Mouse (Mus musculus): Measurements from ENCODE around the gene Nek9. TPM values are rescaled to one million over a fixed set of nuclear protein-coding genes. Genes with fewer than 3 reads are reported as not detected.
"Not testable (repeated sequence)": the region's sequence is repeated elsewhere in the genome, so short reads cannot be mapped to it uniquely, and the experiment has no call there.

Nek9 gene
- polyA plus RNA-seq, 1 experiment from 2014 or later, result 14.0 TPM

DNA sequence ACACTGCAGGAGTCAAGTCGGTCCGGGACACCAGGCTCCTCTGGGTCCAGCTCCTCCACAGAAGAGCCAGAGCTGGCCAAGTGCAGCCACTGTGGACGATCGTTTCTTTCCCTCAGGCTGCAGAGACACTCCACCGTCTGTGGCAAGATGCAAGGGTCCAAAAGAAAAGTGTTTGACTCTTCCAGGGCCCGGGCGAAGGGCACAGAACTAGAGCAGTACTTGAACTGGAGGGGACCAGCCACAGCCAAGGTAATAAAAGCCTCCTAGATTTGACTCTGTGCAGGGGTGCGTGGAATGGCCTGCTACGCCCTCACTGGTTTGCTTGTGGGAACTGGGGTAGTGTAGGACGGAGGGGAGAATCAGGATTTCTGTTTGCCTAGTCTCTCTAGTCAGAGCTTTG is 48.5 kb downstream of the Nek9 start:
- Histone ChIP-seq H3K27ac (ENCODE audit: low read depth, low read length) (no peak overlapping the region), H3K9me3 (ENCODE audit: control insufficient read depth, low read length) (peaks cover 5% of the 10 kb centered on the region; the same call in 1 of the 2 replicates), H3K36me3 (ENCODE audit: control insufficient read depth, insufficient read depth, low read length) (no peaks in the 10 kb centered on the region), H3K9ac (ENCODE audit: low read length) (no peak overlapping the region), H3K27me3 (ENCODE audit: control insufficient read depth, insufficient read depth, low read length) (no peaks in the 10 kb centered on the region), H3K4me2 (ENCODE audit: low read depth, low read length, severe bottlenecking) (no peak overlapping the region), H3K4me3 (ENCODE audit: low read depth, low read length) (no peak overlapping the region), H3K4me1 (replicated peaks; ENCODE audit: control insufficient read depth, insufficient read depth, low read length) (no peaks in the 10 kb centered on the region)
- ATAC-seq (replicated peaks; ENCODE audit: low FRiP score) (no peak), DNase-seq (ENCODE audit: low spot score) (no peak)
- 88% methylated on average over 10 of the region's 10 CpGs for WGBS

DNA sequence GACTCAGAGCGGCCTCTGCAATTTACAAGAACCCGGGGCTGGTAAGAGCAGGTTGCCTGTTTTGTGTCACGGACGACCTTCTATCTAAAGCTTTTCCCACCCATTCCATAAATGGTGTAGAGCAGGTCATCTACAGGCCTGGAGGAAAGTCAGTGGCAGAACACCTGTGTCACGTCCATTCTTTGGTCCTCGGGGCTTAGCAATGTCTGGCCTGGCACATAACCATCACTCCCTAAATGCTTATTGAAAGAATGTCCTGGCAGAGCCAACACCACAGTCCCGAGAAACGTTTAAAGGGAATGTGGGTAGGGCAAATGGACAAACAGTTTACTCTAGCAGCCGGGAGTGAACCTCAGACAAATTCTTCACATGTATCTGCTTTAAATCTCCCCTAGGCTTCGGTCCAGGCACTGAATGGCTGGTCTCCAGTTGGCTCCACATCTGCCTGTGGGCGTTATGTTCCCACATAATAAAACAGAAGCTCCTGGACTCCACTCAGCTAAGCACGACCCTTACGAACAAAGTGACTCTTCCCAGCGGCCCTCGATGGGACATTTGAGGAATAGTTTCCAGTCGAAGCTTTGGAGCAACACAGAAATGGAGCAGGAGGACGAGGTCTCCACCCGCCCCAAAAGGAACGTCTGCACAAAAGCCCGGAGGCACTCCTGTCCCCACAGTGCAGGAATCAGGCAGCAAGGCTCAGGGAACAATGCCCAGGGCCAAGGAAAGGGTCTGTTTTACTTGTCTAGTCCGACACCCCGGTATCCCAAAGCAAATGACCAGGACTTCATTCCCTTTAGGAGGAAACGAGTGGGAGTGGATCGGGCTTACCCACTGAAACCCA is 49.8 kb downstream of the Nek9 start:
- Histone ChIP-seq H3K9ac (ENCODE audit: low read length) (peak overlapping the region; percentile 56), H3K4me3 (ENCODE audit: low read depth, low read length) (peak overlapping the region; percentile 36), H3K4me1 (replicated peaks; ENCODE audit: control insufficient read depth, insufficient read depth, low read length) (no peaks in the 10 kb centered on the region), H3K4me2 (ENCODE audit: low read depth, low read length, severe bottlenecking) (peak overlapping the region; percentile 60), H3K9me3 (ENCODE audit: control insufficient read depth, low read length) (peaks cover 5% of the 10 kb centered on the region; the same call in 1 of the 2 replicates), H3K36me3 (ENCODE audit: control insufficient read depth, insufficient read depth, low read length) (no peaks in the 10 kb centered on the region), H3K27ac (ENCODE audit: low read depth, low read length) (no peak overlapping the region), H3K27me3 (ENCODE audit: control insufficient read depth, insufficient read depth, low read length) (no peaks in the 10 kb centered on the region)
- DNase-seq (ENCODE audit: low spot score) (no peak), ATAC-seq (replicated peaks; ENCODE audit: low FRiP score) (no peak)
- WGBS, result 63% methylated on average over 24 of the region's 24 CpGs

DNA sequence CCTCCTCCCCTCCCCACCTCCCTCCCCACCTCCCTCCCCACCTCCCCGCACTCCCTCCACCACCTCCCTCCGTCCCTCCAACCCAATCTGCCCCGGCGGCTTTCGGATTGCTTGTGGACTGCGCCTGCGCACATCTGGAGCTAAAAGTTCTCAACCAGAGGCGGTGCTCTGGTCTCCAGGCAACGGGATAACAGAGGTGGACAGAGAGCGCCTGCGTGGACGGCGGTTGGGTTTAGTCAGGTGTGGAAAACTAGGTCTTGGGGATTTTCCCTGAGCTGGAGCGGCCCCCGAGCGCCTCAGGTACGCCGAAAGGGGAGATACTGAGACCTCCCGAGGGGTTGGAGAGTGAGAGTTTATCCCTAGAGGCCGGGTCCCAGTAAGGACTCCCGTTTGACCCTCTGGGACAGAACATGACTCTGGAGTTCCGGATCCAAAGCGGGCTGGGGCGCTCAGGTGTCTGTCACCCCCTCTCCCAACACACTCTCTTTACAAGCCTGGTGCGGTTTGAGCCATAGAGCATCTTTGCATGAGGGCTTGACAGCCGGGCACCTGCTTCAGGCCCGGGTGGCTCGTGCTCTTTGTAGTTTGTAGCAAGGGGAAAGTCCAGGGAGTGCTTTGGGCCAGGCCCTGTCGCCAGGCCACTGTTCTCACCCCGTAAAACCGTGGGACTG is 50.5 kb downstream of the Nek9 start, which contains the start of gene Zc2hc1c:
TSS of gene Zc2hc1c (plus strand) at position 106 of the 671 bp plus-strand sequence.
- peak; percentile 94 for ATAC-seq (replicated peaks; ENCODE audit: low FRiP score)
- H3K9ac ChIP-seq (ENCODE audit: low read length), result peak within 1 kb of the TSS; percentile 56

DNA sequence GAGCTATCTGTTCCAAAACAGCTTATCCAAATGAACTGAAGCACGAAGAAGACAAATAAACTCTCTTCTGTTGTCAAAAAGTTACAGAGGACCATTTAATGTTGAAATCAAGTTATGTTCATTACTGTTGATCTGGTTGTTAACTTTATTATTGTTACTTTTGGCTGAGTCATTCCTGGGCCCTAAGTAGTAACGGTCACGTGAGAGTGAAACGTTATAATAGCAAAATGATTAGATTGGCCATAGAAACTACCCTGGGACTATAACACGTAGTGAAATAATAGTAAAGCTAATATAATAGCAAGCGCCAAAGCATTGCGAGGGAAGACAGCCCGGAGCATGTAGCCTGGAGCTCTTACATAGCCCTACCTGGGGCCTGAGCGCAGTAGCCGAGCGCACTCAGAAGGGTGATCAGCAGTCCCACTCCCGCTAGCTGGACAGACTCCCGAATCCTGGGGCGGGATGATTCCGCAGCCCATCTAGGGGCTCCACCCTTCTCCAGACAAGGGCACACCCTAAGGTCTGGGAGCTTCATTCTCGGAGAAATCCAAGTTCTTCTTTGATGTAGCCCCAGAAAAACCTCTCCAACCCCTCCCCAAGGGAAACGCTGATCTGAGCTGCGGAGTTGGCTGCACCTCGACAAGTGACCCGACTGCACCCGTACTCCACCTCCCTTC is 51.2 kb downstream of the Nek9 start, which contains the start of gene Acyp1:
TSS of gene Acyp1 (minus strand) at position 630 of the 677 bp plus-strand sequence.
- H3K4me3 ChIP-seq (ENCODE audit: low read depth, low read length), result peak within 1 kb of the TSS; percentile 36
- no peaks in the 10 kb centered on the region for H3K36me3 ChIP-seq (ENCODE audit: control insufficient read depth, insufficient read depth, low read length)
- DNase-seq (ENCODE audit: low spot score) (no peak), ATAC-seq (replicated peaks; ENCODE audit: low FRiP score) (peak; percentile 80)
- peak within 1 kb of the TSS; percentile 56 for H3K9ac ChIP-seq (ENCODE audit: low read length)
- H3K9me3 ChIP-seq (ENCODE audit: control insufficient read depth, low read length), result no peaks in the 10 kb centered on the region
- WGBS, result 8% methylated on average over 21 of the region's 21 CpGs
- no peaks in the 10 kb centered on the region for H3K27me3 ChIP-seq (ENCODE audit: control insufficient read depth, insufficient read depth, low read length)
- H3K27ac ChIP-seq (ENCODE audit: low read depth, low read length), result no peak within 1 kb of the TSS
- peak within 1 kb of the TSS; percentile 60 for H3K4me2 ChIP-seq (ENCODE audit: low read depth, low read length, severe bottlenecking)
- H3K4me1 ChIP-seq (replicated peaks; ENCODE audit: control insufficient read depth, insufficient read depth, low read length), result no peaks in the 10 kb centered on the region

More for the DNA sequence above, 50.5 kb downstream of the Nek9 start, which contains the start of gene Zc2hc1c:
- Histone ChIP-seq H3K9me3 (ENCODE audit: control insufficient read depth, low read length) (no peaks in the 10 kb centered on the region), H3K4me3 (ENCODE audit: low read depth, low read length) (peak within 1 kb of the TSS; percentile 36), H3K4me1 (replicated peaks; ENCODE audit: control insufficient read depth, insufficient read depth, low read length) (no peaks in the 10 kb centered on the region), H3K27me3 (ENCODE audit: control insufficient read depth, insufficient read depth, low read length) (no peaks in the 10 kb centered on the region), H3K4me2 (ENCODE audit: low read depth, low read length, severe bottlenecking) (peak within 1 kb of the TSS; percentile 60), H3K36me3 (ENCODE audit: control insufficient read depth, insufficient read depth, low read length) (no peaks in the 10 kb centered on the region), H3K27ac (ENCODE audit: low read depth, low read length) (no peak within 1 kb of the TSS)
- WGBS, result 3% methylated on average over 30 of the region's 31 CpGs
- DNase-seq (ENCODE audit: low spot score), result peak; percentile 94

DNA sequence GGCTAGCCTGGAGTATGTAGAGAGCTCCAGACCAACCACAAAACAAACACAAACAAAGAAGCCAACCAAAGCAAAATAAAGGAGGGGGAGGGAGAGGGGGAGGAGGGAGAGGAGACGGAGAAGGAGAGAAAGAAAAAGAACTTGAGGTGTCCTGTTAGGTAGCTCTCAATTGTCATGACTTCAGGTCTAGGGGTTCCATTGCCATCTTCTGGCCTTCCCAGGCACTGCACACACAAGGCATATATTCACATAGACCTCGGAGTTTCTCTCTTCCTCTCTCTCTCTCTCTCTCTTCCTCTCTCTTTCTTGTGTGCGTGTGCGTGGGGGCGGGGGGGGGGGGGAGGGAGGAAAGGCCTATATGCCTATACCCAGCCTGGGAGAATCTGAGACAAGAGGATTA is 52.2 kb downstream of the Nek9 start:
- Histone ChIP-seq H3K27me3 (ENCODE audit: control insufficient read depth, insufficient read depth, low read length) (no peaks in the 10 kb centered on the region), H3K36me3 (ENCODE audit: control insufficient read depth, insufficient read depth, low read length) (no peaks in the 10 kb centered on the region), H3K27ac (ENCODE audit: low read depth, low read length) (no peak overlapping the region), H3K4me1 (replicated peaks; ENCODE audit: control insufficient read depth, insufficient read depth, low read length) (no peaks in the 10 kb centered on the region), H3K4me3 (ENCODE audit: low read depth, low read length) (no peak overlapping the region), H3K9ac (ENCODE audit: low read length) (no peak overlapping the region), H3K4me2 (ENCODE audit: low read depth, low read length, severe bottlenecking) (no peak overlapping the region), H3K9me3 (ENCODE audit: control insufficient read depth, low read length) (no peaks in the 10 kb centered on the region)
- WGBS, result 35% methylated on average over 2 of the region's 5 CpGs
- DNase-seq (ENCODE audit: low spot score) (no peak), ATAC-seq (replicated peaks; ENCODE audit: low FRiP score) (no peak)

DNA sequence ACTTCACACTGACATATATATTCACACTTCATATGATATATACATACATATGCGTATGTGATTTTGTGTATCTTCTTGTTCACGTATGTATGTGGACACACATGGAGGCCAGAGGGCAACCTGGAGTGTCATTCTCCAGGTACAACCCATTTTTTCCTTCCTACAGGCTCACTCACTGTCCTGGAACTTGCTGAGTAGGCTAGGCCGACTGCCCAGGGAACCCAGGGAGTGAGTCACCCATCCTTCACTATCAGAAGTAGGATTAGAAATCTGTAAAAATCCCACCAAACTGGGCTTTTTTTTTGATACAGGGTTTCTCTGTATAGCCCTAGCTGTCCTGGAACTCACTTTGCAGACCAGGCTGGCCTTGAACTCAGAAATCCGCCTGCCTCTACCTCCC is 54.2 kb downstream of the Nek9 start:
- ATAC-seq (replicated peaks; ENCODE audit: low FRiP score) (no peak), DNase-seq (ENCODE audit: low spot score) (no peak)
- Histone ChIP-seq H3K9me3 (ENCODE audit: control insufficient read depth, low read length) (no peaks in the 10 kb centered on the region), H3K4me3 (ENCODE audit: low read depth, low read length) (no peak overlapping the region), H3K9ac (ENCODE audit: low read length) (no peak overlapping the region), H3K36me3 (ENCODE audit: control insufficient read depth, insufficient read depth, low read length) (no peaks in the 10 kb centered on the region), H3K4me2 (ENCODE audit: low read depth, low read length, severe bottlenecking) (no peak overlapping the region), H3K4me1 (replicated peaks; ENCODE audit: control insufficient read depth, insufficient read depth, low read length) (no peaks in the 10 kb centered on the region), H3K27ac (ENCODE audit: low read depth, low read length) (no peak overlapping the region), H3K27me3 (ENCODE audit: control insufficient read depth, insufficient read depth, low read length) (no peaks in the 10 kb centered on the region)
- 91% methylated on average over 4 of the region's 4 CpGs for WGBS

DNA sequence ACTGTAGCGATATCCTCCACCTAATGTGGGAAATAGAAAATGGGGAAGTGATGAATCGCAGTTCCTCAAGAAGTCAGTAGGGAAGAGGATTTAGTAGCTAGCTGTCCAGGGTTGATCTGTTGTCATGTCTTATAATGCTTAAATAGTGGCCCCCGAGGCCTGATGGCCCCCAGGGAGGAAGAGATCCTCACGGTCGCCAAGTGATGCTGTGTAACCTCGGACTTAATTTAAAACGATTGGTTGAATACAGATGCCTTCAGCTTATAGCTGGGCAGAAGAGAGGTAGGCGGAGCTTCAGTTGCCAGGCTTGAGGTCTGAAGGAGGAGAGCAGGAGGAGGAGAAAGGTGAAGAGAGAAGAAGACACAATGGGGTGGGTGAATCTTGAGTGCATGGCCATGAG is 54.8 kb downstream of the Nek9 start:
- Histone ChIP-seq H3K36me3 (ENCODE audit: control insufficient read depth, insufficient read depth, low read length) (no peaks in the 10 kb centered on the region), H3K4me1 (replicated peaks; ENCODE audit: control insufficient read depth, insufficient read depth, low read length) (peaks cover 3% of the 10 kb centered on the region; the same call in 1 of the 2 replicates), H3K9me3 (ENCODE audit: control insufficient read depth, low read length) (no peaks in the 10 kb centered on the region), H3K4me3 (ENCODE audit: low read depth, low read length) (no peak overlapping the region), H3K9ac (ENCODE audit: low read length) (no peak overlapping the region), H3K27me3 (ENCODE audit: control insufficient read depth, insufficient read depth, low read length) (no peaks in the 10 kb centered on the region), H3K27ac (ENCODE audit: low read depth, low read length) (no peak overlapping the region), H3K4me2 (ENCODE audit: low read depth, low read length, severe bottlenecking) (no peak overlapping the region)
- no peak for DNase-seq (ENCODE audit: low spot score)
- WGBS, result 78% methylated on average over 8 of the region's 8 CpGs
- ATAC-seq (replicated peaks; ENCODE audit: low FRiP score), result no peak

DNA sequence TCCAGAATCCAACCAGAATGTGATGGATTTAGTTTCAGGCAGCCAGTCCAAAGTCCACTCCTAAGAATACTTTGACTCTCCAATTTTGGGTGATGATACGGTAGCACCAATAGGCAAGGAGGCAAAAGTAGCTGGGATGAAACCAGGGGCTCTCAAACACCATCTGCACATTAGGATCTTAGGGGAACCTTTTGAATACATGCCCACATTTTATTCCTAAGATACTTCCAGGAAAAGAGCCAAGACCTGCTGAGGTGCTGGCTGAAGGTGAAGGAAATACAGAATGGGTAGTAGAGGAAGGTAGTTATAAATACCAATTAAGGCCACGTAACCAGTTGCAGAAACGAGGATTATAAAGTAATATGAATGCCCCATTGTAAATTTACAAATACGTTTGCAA is 57.4 kb downstream of the Nek9 start:
- not testable (repeated sequence) for ATAC-seq (replicated peaks; ENCODE audit: low FRiP score); H3K27ac ChIP-seq (ENCODE audit: low read depth, low read length); H3K4me1 ChIP-seq (replicated peaks; ENCODE audit: control insufficient read depth, insufficient read depth, low read length); H3K36me3 ChIP-seq (ENCODE audit: control insufficient read depth, insufficient read depth, low read length); H3K27me3 ChIP-seq (ENCODE audit: control insufficient read depth, insufficient read depth, low read length); H3K9ac ChIP-seq (ENCODE audit: low read length); H3K4me2 ChIP-seq (ENCODE audit: low read depth, low read length, severe bottlenecking); DNase-seq (ENCODE audit: low spot score); H3K9me3 ChIP-seq (ENCODE audit: control insufficient read depth, low read length); H3K4me3 ChIP-seq (ENCODE audit: low read depth, low read length)
- WGBS, result 95% methylated on average over 1 of the region's 4 CpGs
